Mouse (Mus musculus): ENCODE results near the gene Zkscan1. TPM values are rescaled to one million over a fixed set of nuclear protein-coding genes. Genes with fewer than 3 reads are reported as not detected.
"Not testable (repeated sequence)": the region's sequence is repeated elsewhere in the genome, so short reads cannot be mapped to it uniquely, and the experiment has no call there.

Zkscan1 gene
- polyA plus RNA-seq, 1 experiment = 9.0 TPM

GRCm38 (mm10) chr5:138094474-138094873, 9.6 kb downstream of the Zkscan1 start:
- WGBS = 90% methylated on average over 6 of the region's 6 CpGs

GRCm38 (mm10) chr5:138104976-138105375, 20.1 kb downstream of the Zkscan1 start:
- Histone ChIP-seq H3K4me3 (replicated peaks; ENCODE audit: control insufficient read depth, low read depth, low read length) (no peak overlapping the region), H3K4me1 (ENCODE audit: control insufficient read depth, insufficient read depth, low read length) (no peaks in the 10 kb centered on the region), H3K27ac (ENCODE audit: control insufficient read depth, insufficient read depth, low read depth, low read length, poor library complexity) (no peak overlapping the region)
- TF ChIP-seq POLR2A (IDR thresholded peaks at IDR 0.05; ENCODE audit: borderline replicate concordance, control insufficient read depth, low read depth, low read length) (no peak), CTCF (IDR thresholded peaks at IDR 0.05; ENCODE audit: control insufficient read depth, insufficient read depth, low read length) (no peak)
- WGBS = 88% methylated on average over 2 of the region's 2 CpGs

More at GRCm38 (mm10) chr5:138094474-138094873, 9.6 kb downstream of the Zkscan1 start:
- no peaks in the 10 kb centered on the region for H3K4me1 ChIP-seq (ENCODE audit: control insufficient read depth, insufficient read depth, low read length)
- no peak for TF ChIP-seq CTCF (IDR thresholded peaks at IDR 0.05; ENCODE audit: control insufficient read depth, insufficient read depth, low read length)
- no peak for TF ChIP-seq POLR2A (IDR thresholded peaks at IDR 0.05; ENCODE audit: borderline replicate concordance, control insufficient read depth, low read depth, low read length)
- no peak overlapping the region for H3K4me3 ChIP-seq (replicated peaks; ENCODE audit: control insufficient read depth, low read depth, low read length)
- no peak overlapping the region for H3K27ac ChIP-seq (ENCODE audit: control insufficient read depth, insufficient read depth, low read depth, low read length, poor library complexity)

- no peak overlapping the region for H3K4me3 ChIP-seq (replicated peaks; ENCODE audit: control insufficient read depth, low read depth, low read length)
- H3K4me1 ChIP-seq (ENCODE audit: control insufficient read depth, insufficient read depth, low read length) = no peaks in the 10 kb centered on the region
- H3K27ac ChIP-seq (ENCODE audit: control insufficient read depth, insufficient read depth, low read depth, low read length, poor library complexity) = no peak overlapping the region
- WGBS = 68% methylated on average over 3 of the region's 3 CpGs
- TF ChIP-seq POLR2A (IDR thresholded peaks at IDR 0.05; ENCODE audit: borderline replicate concordance, control insufficient read depth, low read depth, low read length) (no peak), CTCF (IDR thresholded peaks at IDR 0.05; ENCODE audit: control insufficient read depth, insufficient read depth, low read length) (no peak)
Measured at GRCm38 (mm10) chr5:138107130-138107529, 22.2 kb downstream of the Zkscan1 start.

- not testable (repeated sequence) for H3K27ac ChIP-seq (ENCODE audit: control insufficient read depth, insufficient read depth, low read depth, low read length, poor library complexity); H3K4me3 ChIP-seq (replicated peaks; ENCODE audit: control insufficient read depth, low read depth, low read length); H3K4me1 ChIP-seq (ENCODE audit: control insufficient read depth, insufficient read depth, low read length)
- WGBS = 60% methylated on average over 4 of the region's 4 CpGs
Measured at GRCm38 (mm10) chr5:138109847-138110396, 25.0 kb downstream of the Zkscan1 start.

GRCm38 (mm10) chr5:138116255-138117198, 31.6 kb downstream of the Zkscan1 start, which contains the start of gene Zscan21:
Zscan21 (plus strand) TSS chr5:138116903.
- Histone ChIP-seq H3K27ac (ENCODE audit: control insufficient read depth, insufficient read depth, low read depth, low read length, poor library complexity) (peak within 1 kb of the TSS; percentile 89), H3K4me1 (ENCODE audit: control insufficient read depth, insufficient read depth, low read length) (peaks cover 2% of the 10 kb centered on the region), H3K4me3 (replicated peaks; ENCODE audit: control insufficient read depth, low read depth, low read length) (peak within 1 kb of the TSS; percentile 99)
- 7% methylated on average over 38 of the region's 38 CpGs for WGBS
- peak; percentile 7; the same call in 1 of the 2 replicates for TF ChIP-seq CTCF (IDR thresholded peaks at IDR 0.05; ENCODE audit: control insufficient read depth, insufficient read depth, low read length)
- peak; percentile 85; the same call in 1 of the 2 replicates for TF ChIP-seq POLR2A (IDR thresholded peaks at IDR 0.05; ENCODE audit: borderline replicate concordance, control insufficient read depth, low read depth, low read length)

GRCm38 (mm10) chr5:138117199-138118015, 32.5 kb downstream of the Zkscan1 start:
- H3K4me1 ChIP-seq (ENCODE audit: control insufficient read depth, insufficient read depth, low read length) = peaks cover 2% of the 10 kb centered on the region
- no peak for TF ChIP-seq POLR2A (IDR thresholded peaks at IDR 0.05; ENCODE audit: borderline replicate concordance, control insufficient read depth, low read depth, low read length)
- no peak for TF ChIP-seq CTCF (IDR thresholded peaks at IDR 0.05; ENCODE audit: control insufficient read depth, insufficient read depth, low read length)
- peak overlapping the region; percentile 89 for H3K27ac ChIP-seq (ENCODE audit: control insufficient read depth, insufficient read depth, low read depth, low read length, poor library complexity)
- 5% methylated on average over 16 of the region's 16 CpGs for WGBS
- H3K4me3 ChIP-seq (replicated peaks; ENCODE audit: control insufficient read depth, low read depth, low read length) = peak overlapping the region; percentile 99

GRCm38 (mm10) chr5:138118041-138118440, 33.2 kb downstream of the Zkscan1 start:
- 32% methylated on average over 3 of the region's 3 CpGs for WGBS
- Histone ChIP-seq H3K4me1 (ENCODE audit: control insufficient read depth, insufficient read depth, low read length) (peaks cover 2% of the 10 kb centered on the region), H3K4me3 (replicated peaks; ENCODE audit: control insufficient read depth, low read depth, low read length) (no peak overlapping the region), H3K27ac (ENCODE audit: control insufficient read depth, insufficient read depth, low read depth, low read length, poor library complexity) (no peak overlapping the region)
- TF ChIP-seq CTCF (IDR thresholded peaks at IDR 0.05; ENCODE audit: control insufficient read depth, insufficient read depth, low read length) (no peak), POLR2A (IDR thresholded peaks at IDR 0.05; ENCODE audit: borderline replicate concordance, control insufficient read depth, low read depth, low read length) (no peak)
